Mouse (Mus musculus) neural tube, embryonic 14.5 days (tissue): Measurements from ENCODE around the gene B3gat2. TPM values are rescaled to one million over a fixed set of nuclear protein-coding genes. Genes with fewer than 3 reads are reported as not detected.
A peak's percentile ranks its signal among the peaks of the same experiment; 100 is the strongest.

Experiments used
- ATAC-seq: fragments of 200-750 bp; cut with Nextera tagmentation; 2 replicates; pipeline ENCODE4 v1.8.0; 2017; ENCODE audit warnings: low read depth, mild to moderate bottlenecking, moderate TSS enrichment, moderate library complexity
- H3K27ac ChIP-seq: fragments of 300-500 bp; sonication (generic); 2 replicates; pipeline ENCODE4 v1.5.1; 2014; ENCODE audit warnings: low read depth, mild to moderate bottlenecking, control low read depth, low read length, moderate library complexity, mixed read lengths
- H3K27me3 ChIP-seq: fragments of 300-500 bp; sonication (generic); 2 replicates; pipeline ENCODE4 v1.6.1; 2014; ENCODE audit warnings: low read length; ENCODE audit not compliant: control insufficient read depth, insufficient read depth
- H3K36me3 ChIP-seq: fragments of 300-500 bp; sonication (generic); 2 replicates; pipeline ENCODE4 v1.6.1; 2014; ENCODE audit warnings: low read length, mixed read lengths; ENCODE audit not compliant: control insufficient read depth, insufficient read depth
- H3K4me1 ChIP-seq: fragments of 300-500 bp; sonication (generic); 2 replicates; pipeline ENCODE4 v1.6.1; 2014; ENCODE audit warnings: low read length; ENCODE audit not compliant: control insufficient read depth, insufficient read depth
- H3K4me2 ChIP-seq: fragments of 300-500 bp; sonication (generic); 2 replicates; pipeline ENCODE4 v1.6.1; 2014; ENCODE audit warnings: mild to moderate bottlenecking, low read depth, low read length, control low read depth
- H3K4me3 ChIP-seq: fragments of 300-500 bp; sonication (generic); 2 replicates; pipeline ENCODE4 v1.5.1; 2014; ENCODE audit warnings: low read depth, low read length, control low read depth, mixed read lengths
- H3K9ac ChIP-seq: fragments of 300-500 bp; sonication (generic); replicated peaks from 2 replicates; pipeline ENCODE4 v1.6.1; 2014; ENCODE audit warnings: low read depth, mild to moderate bottlenecking, control low read depth, low read length, mixed read lengths
- H3K9me3 ChIP-seq: fragments of 300-500 bp; sonication (generic); 2 replicates; pipeline ENCODE4 v1.6.1; 2016; ENCODE audit warnings: low read length; ENCODE audit not compliant: control insufficient read depth
- WGBS: fragments of 180-500 bp; shearing (Covaris S2); extraction: QIAGEN DNeasy Blood & Tissue Kit; methylation state at CpG from one replicate; pipeline ENCODE4 v1.1.7; 2014; 5-methylcytosine and 5-hydroxymethylcytosine counted together
- polyA plus RNA-seq: library from polyadenylated mRNA; unstranded; fragments of >200 nt; fragmentation: Nextera tagmentation; extraction: Ambion mirVana; gene quantifications from 2 replicates; pipeline ENCODE4 v1.2.1, GENCODE M21; 2014

B3gat2 gene
- polyA plus RNA-seq, 1 experiment from 2014 or later, result 34.7 TPM

GRCm38 (mm10) chr1:23845007-23845406, 83.5 kb downstream of the B3gat2 start:
- no peak for ATAC-seq
- no peak overlapping the region for H3K9ac ChIP-seq
- no peak overlapping the region for H3K4me2 ChIP-seq
- H3K36me3 ChIP-seq, result peaks cover 22% of the 10 kb centered on the region
- WGBS, result 96% methylated on average over 10 of the region's 10 CpGs
- no peak overlapping the region for H3K27ac ChIP-seq
- H3K27me3 ChIP-seq, result no peaks in the 10 kb centered on the region
- H3K9me3 ChIP-seq, result no peaks in the 10 kb centered on the region
- no peak overlapping the region for H3K4me3 ChIP-seq
- H3K4me1 ChIP-seq, result no peaks in the 10 kb centered on the region

DNA sequence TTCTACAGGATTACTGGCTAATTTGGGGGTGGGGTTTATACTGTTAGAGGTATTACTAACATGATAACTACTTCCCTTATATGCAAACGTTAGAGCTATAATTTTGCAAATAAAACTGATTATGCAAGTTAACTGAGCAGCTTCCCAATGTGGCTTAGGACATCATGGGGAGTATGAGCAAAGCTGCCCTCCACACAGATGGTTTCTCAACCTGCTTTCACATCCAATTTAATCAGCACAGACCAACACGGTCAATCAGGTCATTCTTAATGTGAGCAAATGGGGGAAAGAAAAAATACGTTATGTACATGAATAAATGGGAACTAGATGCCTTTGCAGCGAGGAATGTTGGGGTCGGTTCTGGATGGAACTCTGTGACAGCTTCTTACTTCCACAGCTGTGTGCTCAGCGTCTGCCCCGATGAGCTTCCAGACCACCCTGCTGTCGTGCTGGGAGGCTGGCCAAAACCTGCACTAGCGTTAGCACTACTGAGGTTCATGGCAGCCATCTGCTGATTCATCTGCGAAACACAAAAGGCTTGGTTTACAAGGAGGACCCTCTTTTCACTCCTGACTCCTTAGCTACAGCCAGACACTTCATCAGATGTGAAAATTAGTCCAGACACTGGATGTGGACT, 84.6 kb downstream of the B3gat2 start:
- no peak overlapping the region for H3K9ac ChIP-seq
- no peaks in the 10 kb centered on the region for H3K27me3 ChIP-seq
- ATAC-seq, result peak; percentile 61; the same call in 1 of the 2 replicates
- H3K27ac ChIP-seq, result no peak overlapping the region
- H3K36me3 ChIP-seq, result peaks cover 28% of the 10 kb centered on the region
- 50% methylated on average over 10 of the region's 10 CpGs for WGBS
- no peaks in the 10 kb centered on the region for H3K9me3 ChIP-seq
- no peak overlapping the region for H3K4me3 ChIP-seq
- no peaks in the 10 kb centered on the region for H3K4me1 ChIP-seq
- H3K4me2 ChIP-seq, result no peak overlapping the region

- Histone ChIP-seq H3K4me3 (no peak overlapping the region), H3K9ac (no peak overlapping the region), H3K36me3 (peaks cover 16% of the 10 kb centered on the region; the same call in 1 of the 2 replicates), H3K9me3 (no peaks in the 10 kb centered on the region), H3K27ac (no peak overlapping the region), H3K4me2 (no peak overlapping the region), H3K27me3 (no peaks in the 10 kb centered on the region), H3K4me1 (no peaks in the 10 kb centered on the region)
- no peak for ATAC-seq
- WGBS, result 94% methylated on average over 3 of the region's 3 CpGs
These were observed 94.1 kb downstream of the B3gat2 start for GRCm38 (mm10) chr1:23855623-23856022.

- no peak overlapping the region for H3K4me2 ChIP-seq
- no peak for ATAC-seq
- H3K9me3 ChIP-seq, result no peaks in the 10 kb centered on the region
- WGBS, result 96% methylated on average over 2 of the region's 2 CpGs
- no peak overlapping the region for H3K4me3 ChIP-seq
- peaks cover 5% of the 10 kb centered on the region; the same call in 1 of the 2 replicates for H3K36me3 ChIP-seq
- H3K9ac ChIP-seq, result no peak overlapping the region
- no peak overlapping the region for H3K27ac ChIP-seq
- H3K27me3 ChIP-seq, result no peaks in the 10 kb centered on the region
- no peaks in the 10 kb centered on the region for H3K4me1 ChIP-seq
These were observed 99.4 kb downstream of the B3gat2 start for GRCm38 (mm10) chr1:23860944-23861343.

DNA sequence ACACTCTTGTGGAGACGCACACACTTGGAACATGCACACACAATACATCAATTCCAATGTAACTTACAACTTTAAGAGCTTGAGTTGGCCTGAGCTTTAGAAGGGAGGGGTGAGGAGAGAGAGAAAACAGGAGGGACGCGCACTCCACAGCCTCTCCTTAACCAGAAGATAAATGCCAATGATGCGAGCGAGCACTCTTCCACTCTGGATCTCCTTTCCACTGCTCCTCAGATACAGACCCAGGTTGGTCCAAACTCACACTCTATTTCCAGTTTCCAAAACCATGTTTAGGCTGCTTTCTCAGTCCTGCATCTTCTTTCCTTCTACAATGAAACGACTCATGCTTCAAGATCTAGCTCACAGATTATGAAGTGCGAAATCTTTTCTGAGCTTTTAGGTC, 104.0 kb downstream of the B3gat2 start:
- 97% methylated on average over 7 of the region's 7 CpGs for WGBS
- no peak for ATAC-seq
- no peaks in the 10 kb centered on the region for H3K9me3 ChIP-seq

GRCm38 (mm10) chr1:23867350-23867862, 105.9 kb downstream of the B3gat2 start:
- Histone ChIP-seq H3K9ac (no peak overlapping the region), H3K36me3 (peaks cover 3% of the 10 kb centered on the region), H3K4me1 (no peaks in the 10 kb centered on the region), H3K9me3 (no peaks in the 10 kb centered on the region), H3K27ac (no peak overlapping the region), H3K4me2 (no peak overlapping the region), H3K4me3 (no peak overlapping the region), H3K27me3 (no peaks in the 10 kb centered on the region)
- WGBS, result 42% methylated on average over 2 of the region's 2 CpGs
- ATAC-seq, result no peak

More for the DNA sequence above, 104.0 kb downstream of the B3gat2 start:
- no peaks in the 10 kb centered on the region for H3K4me1 ChIP-seq
- H3K27ac ChIP-seq, result no peak overlapping the region
- no peak overlapping the region for H3K4me3 ChIP-seq
- H3K27me3 ChIP-seq, result no peaks in the 10 kb centered on the region
- H3K36me3 ChIP-seq, result no peaks in the 10 kb centered on the region; the same call in none of the 2 replicates
- no peak overlapping the region for H3K4me2 ChIP-seq
- H3K9ac ChIP-seq, result no peak overlapping the region

DNA sequence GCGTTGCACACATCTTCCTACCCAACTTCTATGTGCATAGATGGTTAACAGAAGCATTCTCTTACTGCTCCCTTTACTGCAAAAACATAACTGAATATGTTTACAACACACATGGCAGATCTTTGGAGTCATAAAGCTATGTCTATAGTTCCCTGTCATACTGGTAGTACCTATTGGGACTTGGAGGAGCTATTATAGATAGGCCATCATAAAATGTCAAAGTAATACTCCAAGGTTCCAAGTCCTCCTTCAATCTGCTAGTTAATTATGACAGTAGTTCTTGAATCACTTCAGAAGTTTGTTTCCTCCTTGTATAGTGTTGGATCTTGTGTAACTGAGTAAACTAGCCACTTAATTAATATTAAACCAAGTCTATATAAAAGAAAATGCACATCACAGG, 110.6 kb downstream of the B3gat2 start:
- Histone ChIP-seq H3K27me3 (no peaks in the 10 kb centered on the region), H3K4me1 (no peaks in the 10 kb centered on the region), H3K9ac (no peak overlapping the region), H3K36me3 (peaks cover 6% of the 10 kb centered on the region), H3K9me3 (no peaks in the 10 kb centered on the region), H3K4me2 (no peak overlapping the region), H3K4me3 (no peak overlapping the region), H3K27ac (no peak overlapping the region)
- no peak for ATAC-seq
- WGBS, result 91% methylated on average over 1 of the region's 1 CpGs

DNA sequence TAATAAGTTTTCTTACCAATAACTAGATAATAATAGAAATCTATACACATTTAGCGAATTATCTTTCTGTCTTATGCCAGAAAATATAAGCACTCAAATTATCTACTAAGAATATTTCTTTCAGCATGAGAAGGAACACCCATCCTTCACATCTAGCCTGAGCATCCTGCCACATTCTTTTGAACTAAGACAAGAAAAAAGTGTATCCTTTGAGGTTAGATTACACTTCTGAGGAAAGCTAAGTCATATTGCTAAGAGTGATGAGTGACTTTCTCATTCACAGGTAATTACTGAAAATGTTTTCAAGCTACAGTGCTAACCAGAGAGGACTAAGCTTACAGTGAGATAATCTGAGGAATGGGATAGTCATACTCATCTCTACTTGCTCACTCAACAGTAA, 121.1 kb downstream of the B3gat2 start:
- Histone ChIP-seq H3K4me1 (no peaks in the 10 kb centered on the region), H3K4me2 (no peak overlapping the region), H3K27ac (no peak overlapping the region), H3K27me3 (no peaks in the 10 kb centered on the region), H3K4me3 (no peak overlapping the region), H3K9me3 (no peaks in the 10 kb centered on the region), H3K9ac (no peak overlapping the region), H3K36me3 (no peaks in the 10 kb centered on the region)
- WGBS, result 95% methylated on average over 1 of the region's 1 CpGs
- ATAC-seq, result no peak

- H3K36me3 ChIP-seq, result no peaks in the 10 kb centered on the region
- H3K27me3 ChIP-seq, result no peaks in the 10 kb centered on the region
- no peak overlapping the region for H3K4me3 ChIP-seq
- H3K4me2 ChIP-seq, result no peak overlapping the region
- H3K27ac ChIP-seq, result no peak overlapping the region
- ATAC-seq, result no peak
- WGBS, result 89% methylated on average over 2 of the region's 2 CpGs
- H3K4me1 ChIP-seq, result no peaks in the 10 kb centered on the region
- no peaks in the 10 kb centered on the region for H3K9me3 ChIP-seq
- H3K9ac ChIP-seq, result no peak overlapping the region
These were observed 122.6 kb downstream of the B3gat2 start for GRCm38 (mm10) chr1:23884087-23884668.
